Mouse (Mus musculus) embryonic facial prominence, embryonic 13.5 days (tissue): ENCODE data around the gene Iars2. TPM values are rescaled to one million over a fixed set of nuclear protein-coding genes. Genes with fewer than 3 reads are reported as not detected.

ENCODE experiments used
- ATAC-seq: fragments of 200-750 bp; cut with Nextera tagmentation; 2 replicates; pipeline ENCODE4 v1.8.0; 2017; ENCODE audit warnings: low read depth; ENCODE audit not compliant: insufficient number of reproducible peaks, insufficient read depth, low FRiP score, low TSS enrichment
- H3K27ac ChIP-seq: fragments of 300-500 bp; sonication (generic); 2 replicates; pipeline ENCODE4 v1.5.1; 2015; ENCODE audit warnings: moderate library complexity, mild to moderate bottlenecking, inconsistent platforms
- H3K27me3 ChIP-seq: fragments of 300-500 bp; sonication (generic); 2 replicates; pipeline ENCODE4 v1.6.1; 2015; ENCODE audit warnings: mild to moderate bottlenecking, inconsistent platforms
- H3K36me3 ChIP-seq: fragments of 300-500 bp; sonication (generic); 2 replicates; pipeline ENCODE4 v1.6.1; 2015; ENCODE audit warnings: mild to moderate bottlenecking, inconsistent platforms
- H3K4me1 ChIP-seq: fragments of 300-500 bp; sonication (generic); 2 replicates; pipeline ENCODE4 v1.6.1; 2015; ENCODE audit warnings: inconsistent platforms
- H3K4me2 ChIP-seq: fragments of 300-500 bp; sonication (generic); 2 replicates; pipeline ENCODE4 v1.6.1; 2015; ENCODE audit warnings: moderate library complexity, mild to moderate bottlenecking, inconsistent platforms
- H3K4me3 ChIP-seq: fragments of 300-500 bp; sonication (generic); 2 replicates; pipeline ENCODE4 v1.5.1; 2015; ENCODE audit warnings: mild to moderate bottlenecking, inconsistent platforms
- H3K9ac ChIP-seq: fragments of 300-500 bp; sonication (generic); 2 replicates; pipeline ENCODE4 v1.6.1; 2015; ENCODE audit warnings: mild to moderate bottlenecking, inconsistent platforms
- H3K9me3 ChIP-seq: fragments of 300-500 bp; sonication (generic); 2 replicates; pipeline ENCODE4 v1.6.1; 2016; ENCODE audit warnings: inconsistent platforms
- WGBS: fragments of 180-500 bp; shearing (Covaris S2); methylation state at CpG from one replicate; pipeline ENCODE4 v1.1.7; 2015; ENCODE audit warnings: mixed read lengths; 5-methylcytosine and 5-hydroxymethylcytosine counted together
- microRNA counts: library from miRNA; unstranded; fragments of <30 nt; microRNA quantifications from one replicate; lab custom pipeline; 2016
- microRNA-seq: library from miRNA; unstranded; fragments of <30 nt; microRNA quantifications from one replicate; pipeline ENCODE4, GENCODE M21; 2016
- polyA plus RNA-seq: library from polyadenylated mRNA; unstranded; fragments of >200 nt; fragmentation: Nextera tagmentation; extraction: Ambion mirVana; gene quantifications from 2 replicates; pipeline ENCODE4 v1.2.1, GENCODE M21; 2015

The Iars2 gene
- polyA plus RNA-seq, 1 experiment from 2014 or later = 23.3 TPM

GRCm38 (mm10) chr1:185247429-185248085, 81.6 kb downstream of the Iars2 start:
- Histone ChIP-seq H3K27me3 (no peaks in the 10 kb centered on the region), H3K4me3 (no peak overlapping the region), H3K9ac (no peak overlapping the region), H3K4me1 (0 out of 2 replicates have a peak, but pooled peaks cover 3% of the 10 kb centered on the region), H3K36me3 (peaks cover 80% of the 10 kb centered on the region), H3K27ac (no peak overlapping the region), H3K4me2 (no peak overlapping the region), H3K9me3 (no peaks in the 10 kb centered on the region)
- no peak for ATAC-seq
- WGBS = 92% methylated on average over 20 of the region's 20 CpGs

- Histone ChIP-seq H3K9me3 (no peaks in the 10 kb centered on the region), H3K9ac (no peak overlapping the region), H3K27ac (no peak overlapping the region), H3K27me3 (no peaks in the 10 kb centered on the region), H3K36me3 (peaks cover 79% of the 10 kb centered on the region), H3K4me1 (0 out of 2 replicates have a peak, but pooled peaks cover 3% of the 10 kb centered on the region), H3K4me3 (no peak overlapping the region), H3K4me2 (no peak overlapping the region)
- WGBS = 77% methylated on average over 7 of the region's 7 CpGs
- ATAC-seq = no peak
Measured at GRCm38 (mm10) chr1:185245456-185245855, 83.7 kb downstream of the Iars2 start.

GRCm38 (mm10) chr1:185243013-185243412, 86.2 kb downstream of the Iars2 start:
- no peak overlapping the region for H3K9ac ChIP-seq
- H3K9me3 ChIP-seq = no peaks in the 10 kb centered on the region
- H3K4me2 ChIP-seq = no peak overlapping the region
- no peaks in the 10 kb centered on the region for H3K27me3 ChIP-seq
- no peak for ATAC-seq
- 0 out of 2 replicates have a peak, but pooled peaks cover 3% of the 10 kb centered on the region for H3K4me1 ChIP-seq
- H3K36me3 ChIP-seq = peaks cover 76% of the 10 kb centered on the region
- H3K4me3 ChIP-seq = no peak overlapping the region
- 88% methylated on average over 8 of the region's 8 CpGs for WGBS
- H3K27ac ChIP-seq = no peak overlapping the region

- H3K4me2 ChIP-seq = no peak overlapping the region
- no peak for ATAC-seq
- H3K36me3 ChIP-seq = peaks cover 53% of the 10 kb centered on the region
- no peaks in the 10 kb centered on the region for H3K27me3 ChIP-seq
- no peak overlapping the region for H3K4me3 ChIP-seq
- no peak overlapping the region for H3K9ac ChIP-seq
- WGBS = 86% methylated on average over 4 of the region's 4 CpGs
- H3K4me1 ChIP-seq = no peaks in the 10 kb centered on the region
- H3K27ac ChIP-seq = no peak overlapping the region
- no peaks in the 10 kb centered on the region for H3K9me3 ChIP-seq
Measured at GRCm38 (mm10) chr1:185236530-185236929, 92.7 kb downstream of the Iars2 start.

- 92% methylated on average over 5 of the region's 5 CpGs for WGBS
- no peak for ATAC-seq
- Histone ChIP-seq H3K4me2 (no peak overlapping the region), H3K27ac (no peak overlapping the region), H3K9ac (no peak overlapping the region), H3K36me3 (peaks cover 47% of the 10 kb centered on the region), H3K4me3 (no peak overlapping the region), H3K27me3 (no peaks in the 10 kb centered on the region), H3K4me1 (no peaks in the 10 kb centered on the region), H3K9me3 (no peaks in the 10 kb centered on the region)
Measured at GRCm38 (mm10) chr1:185235837-185236236, 93.4 kb downstream of the Iars2 start.

MicroRNAs within 50 kb of the gene (microRNA counts, 519-probe panel; counts per million panel counts)
- microRNA mmu-miR-194 (lab: Ali Mortazavi, UCI) (1,922 counts per million, percentile 50 among the panel's probes with 10 or more counts), microRNA mmu-miR-664 (lab: Ali Mortazavi, UCI) (236 counts per million, percentile 44 among the panel's probes with 10 or more counts)

Small RNAs within 50 kb of the gene (microRNA-seq; reads per million reads assigned to microRNA genes)
- 1.3 reads per million for gene Mir194-1
- 5.5 reads per million, percentile 20 among the genes with 10 or more reads in this experiment for gene Mir215
- gene Mir664 = 5.9 reads per million, percentile 21 among the genes with 10 or more reads in this experiment

Other genes starting within 250 kb of the Iars2 start
- 20.9 and 22.3 TPM in 2 replicates for gene Rab3gap2, start 125.3 kb downstream of the Iars2 start, polyA plus RNA-seq
- gene Bpnt1, start 2.8 kb upstream of the Iars2 start, polyA plus RNA-seq = 21.8 and 23.5 TPM in 2 replicates
- gene Eprs, start 33.6 kb upstream of the Iars2 start, polyA plus RNA-seq = 151 and 161 TPM in 2 replicates
- gene Slc30a10, start 125.5 kb upstream of the Iars2 start, polyA plus RNA-seq = 0.31 and 0.44 TPM in 2 replicates